Mouse (Mus musculus): ENCODE data around the gene Sprtn.
A peak's percentile ranks its signal among the peaks of the same experiment; 100 is the strongest.

Sprtn gene

GRCm38 (mm10) chr8:124897386-124898250, at the start of gene Sprtn, which contains the start of gene Exoc8:
TSS of gene Sprtn (plus strand) at chr8:124897886.
TSS of gene Exoc8 (minus strand) at chr8:124897705.
- peak; percentile 98 for DNase-seq

DNA sequence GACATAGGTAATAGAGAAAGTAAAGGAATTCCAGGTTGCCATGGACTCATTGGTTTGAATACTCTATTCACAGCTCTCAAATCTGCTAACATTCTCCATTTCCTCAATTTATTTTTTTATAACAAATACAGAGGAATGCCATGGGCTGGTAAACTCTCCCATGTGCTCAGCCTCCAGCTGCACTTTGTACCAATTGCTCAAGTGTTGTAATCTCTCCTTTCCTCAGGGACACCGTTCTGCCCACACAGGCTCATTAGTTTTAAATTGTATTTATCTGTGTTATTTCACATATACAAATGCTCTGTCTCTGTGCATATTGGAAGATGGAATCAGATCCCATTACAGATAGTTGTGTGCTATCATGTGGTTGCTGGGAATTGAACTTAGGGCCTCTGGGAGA, 44.2 kb upstream of the Sprtn start:
- no peak for DNase-seq

DNA sequence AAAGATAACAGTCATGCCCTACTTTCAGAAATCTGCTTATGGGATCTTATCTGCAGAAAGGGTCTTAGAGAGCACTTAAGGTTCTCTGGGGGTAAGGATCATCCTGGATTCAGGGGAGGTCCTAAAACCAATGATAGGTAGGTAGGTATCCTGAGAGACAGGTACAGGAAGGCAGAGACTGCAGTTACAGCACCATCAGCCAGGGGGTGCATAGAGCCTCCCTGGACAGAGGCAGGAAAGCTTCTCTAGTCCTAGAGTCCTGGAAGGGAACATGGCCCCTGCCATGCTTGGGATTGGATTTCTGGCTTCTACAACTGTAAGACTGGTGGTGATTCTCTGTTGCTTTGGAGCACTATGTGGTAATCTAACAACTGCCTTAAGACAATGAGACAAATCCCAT, 38.2 kb upstream of the Sprtn start:
- peak; percentile 46 for DNase-seq

- no peak for DNase-seq
Observed at GRCm38 (mm10) chr8:124860188-124860587, 37.5 kb upstream of the Sprtn start.

DNA sequence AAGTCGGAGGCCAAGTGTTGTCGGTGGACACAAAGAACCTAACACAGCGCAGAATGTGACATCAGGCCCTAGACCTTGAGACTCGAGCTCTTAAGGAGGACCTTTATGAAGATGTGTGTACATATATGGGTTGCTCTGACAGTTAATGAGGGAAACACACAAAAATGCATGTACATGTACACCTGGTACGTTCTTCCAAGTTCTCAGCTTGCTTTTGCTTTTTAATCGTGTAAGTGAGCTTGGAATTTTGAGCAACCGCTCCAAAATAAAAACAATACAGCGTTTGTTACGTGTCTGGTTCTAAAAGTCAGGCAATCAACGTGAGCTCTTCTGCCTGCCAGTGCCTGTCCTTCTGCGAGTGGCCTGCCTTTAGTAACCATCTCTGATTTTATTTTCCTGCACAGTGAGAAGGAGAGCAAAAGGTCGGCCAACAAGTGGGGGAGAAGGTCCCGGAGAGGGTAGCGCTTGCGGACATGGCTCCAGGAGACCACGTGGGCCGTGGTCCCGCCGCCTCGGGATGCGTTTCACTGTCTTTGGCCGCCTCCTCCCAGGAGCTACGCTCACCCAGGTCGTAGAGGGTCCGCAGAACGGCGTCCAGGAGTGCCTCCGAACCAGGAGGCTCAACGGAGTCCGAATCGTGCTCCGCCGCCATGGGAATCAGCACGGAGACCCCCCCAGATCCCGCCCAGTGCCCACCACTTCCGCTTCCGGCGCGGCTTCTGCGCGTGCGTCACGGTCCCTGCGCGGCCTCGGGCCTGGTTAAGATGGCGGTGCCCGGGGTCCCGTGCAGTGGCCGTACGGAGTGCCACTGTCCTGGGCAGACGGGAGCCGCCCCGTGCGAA, 35.1 kb upstream of the Sprtn start, which contains the start of the genes Gnpat and 2810004N23Rik:
TSS of gene Gnpat (plus strand) at position 713 of the 842 bp plus-strand sequence.
TSS of gene 2810004N23Rik (minus strand) at position 800 of the 842 bp plus-strand sequence.
- peak; percentile 95 for DNase-seq

GRCm38 (mm10) chr8:124863163-124863677, 34.5 kb upstream of the Sprtn start:
- no peak for DNase-seq

DNA sequence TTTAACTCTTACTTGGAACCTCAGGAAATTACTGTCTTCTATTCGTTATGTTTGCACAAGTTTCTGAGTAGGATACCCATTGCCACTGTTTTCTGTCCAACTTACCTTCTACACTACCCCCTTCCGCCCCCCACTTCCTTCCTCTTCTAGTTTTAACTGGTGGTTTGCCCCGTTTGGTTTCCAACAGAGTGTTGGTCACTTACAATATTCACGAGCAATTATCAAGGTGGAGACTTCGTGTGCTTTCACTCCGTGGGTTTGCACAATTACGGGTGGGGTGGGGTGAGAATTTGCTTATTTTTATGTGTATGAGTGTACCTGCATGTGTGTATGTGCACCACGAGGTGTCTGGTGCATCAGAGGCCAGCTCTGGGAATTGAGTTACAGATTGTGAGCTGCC, 34.0 kb upstream of the Sprtn start:
- DNase-seq, result peak; percentile 22

- DNase-seq, result no peak
Observed at GRCm38 (mm10) chr8:124866669-124867068, 31.0 kb upstream of the Sprtn start.

- DNase-seq, result no peak
Observed at GRCm38 (mm10) chr8:124867126-124867525, 30.6 kb upstream of the Sprtn start.

DNA sequence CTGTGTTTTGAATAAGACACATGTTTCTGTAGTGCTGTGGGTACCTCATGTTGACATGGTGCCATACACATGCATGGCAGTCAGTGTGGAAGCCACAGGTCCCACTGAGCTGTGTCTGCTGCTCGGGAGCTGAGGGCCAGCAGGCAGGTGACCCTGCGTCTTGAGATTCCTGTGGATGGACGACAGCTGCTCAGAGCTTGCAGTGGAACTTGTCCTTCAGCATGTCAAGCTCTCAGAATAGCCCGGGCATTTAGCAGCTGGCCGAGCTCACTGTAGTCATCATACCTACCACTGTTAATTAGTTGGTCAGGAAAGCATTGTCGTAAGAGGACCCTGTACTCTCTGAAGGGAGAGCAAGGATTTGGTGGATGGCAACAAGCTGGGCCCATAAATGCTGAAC, 28.0 kb upstream of the Sprtn start:
- DNase-seq, result no peak

- DNase-seq, result no peak
Observed at GRCm38 (mm10) chr8:124871474-124871873, 26.2 kb upstream of the Sprtn start.

GRCm38 (mm10) chr8:124872081-124872480, 25.6 kb upstream of the Sprtn start:
- DNase-seq, result no peak

DNA sequence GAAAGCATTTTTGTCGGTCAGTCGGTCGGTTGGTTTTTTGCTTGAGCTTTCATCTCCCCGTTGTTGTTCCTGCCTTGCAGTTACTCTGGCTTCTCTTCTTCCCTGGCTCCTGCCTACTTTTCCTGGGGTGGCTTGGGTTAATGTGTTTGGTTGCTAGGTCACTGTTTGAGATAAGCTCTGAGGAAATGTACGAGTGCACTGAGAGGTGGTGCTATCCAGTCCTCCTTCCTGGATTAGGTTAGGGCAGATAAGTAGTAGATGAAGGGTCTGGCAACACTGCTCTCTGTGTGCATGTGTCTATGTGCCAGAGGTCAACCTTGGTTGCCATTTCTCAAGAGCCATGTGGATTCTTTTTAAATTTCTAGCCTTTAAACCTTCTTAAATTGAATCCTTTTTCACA, 25.0 kb upstream of the Sprtn start:
- no peak for DNase-seq

DNA sequence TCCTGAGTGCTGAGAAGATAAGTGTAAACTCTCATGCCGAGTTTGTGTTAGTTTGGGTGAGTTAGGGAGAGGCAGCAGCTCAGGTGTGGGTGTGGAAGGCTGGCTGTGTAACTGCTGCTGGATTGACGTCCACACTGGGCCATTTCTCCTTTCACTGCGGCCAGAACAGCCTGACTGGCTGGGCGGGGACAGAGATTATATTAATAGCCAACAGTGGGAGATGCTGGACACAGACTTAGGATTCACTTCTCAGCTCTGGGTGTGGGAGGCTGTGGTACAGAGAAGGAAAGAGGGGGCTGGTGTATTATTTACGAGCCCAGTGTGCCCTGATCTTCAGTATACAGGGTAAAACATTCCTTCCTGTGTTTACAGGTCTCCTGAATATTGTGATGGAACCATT, 19.5 kb upstream of the Sprtn start:
- no peak for DNase-seq

DNA sequence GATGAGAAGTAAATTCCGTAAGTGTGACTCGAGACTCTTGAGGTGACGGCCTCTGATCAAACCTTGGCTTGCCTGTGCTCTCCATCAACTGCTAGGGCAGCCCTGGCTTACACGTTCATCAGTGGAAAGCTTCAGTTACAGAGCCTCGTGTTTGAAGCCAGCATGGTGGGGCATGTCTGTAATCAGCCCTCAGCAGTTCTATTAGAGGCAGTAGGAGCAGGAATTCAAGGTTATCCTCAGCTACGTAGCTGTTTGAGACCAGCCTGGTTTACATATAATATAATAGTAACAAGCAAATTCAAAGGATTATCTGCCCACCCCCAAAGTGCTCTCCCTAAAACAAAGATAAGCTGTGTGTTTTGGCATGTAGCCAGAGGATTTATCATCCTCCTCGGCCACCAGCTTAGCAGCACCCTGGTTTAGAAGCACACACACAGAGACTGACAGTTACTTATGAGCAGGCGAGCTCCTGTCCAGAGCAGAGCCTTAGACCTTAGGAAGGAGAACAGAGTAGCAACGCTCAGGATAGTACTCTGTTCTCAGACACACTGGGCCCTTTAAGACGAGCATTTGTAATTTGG, 18.6 kb upstream of the Sprtn start:
- DNase-seq, result no peak

- DNase-seq, result peak; percentile 11
Observed at GRCm38 (mm10) chr8:124888385-124888784, 9.3 kb upstream of the Sprtn start.

GRCm38 (mm10) chr8:124892596-124892995, 5.1 kb upstream of the Sprtn start:
- no peak for DNase-seq

GRCm38 (mm10) chr8:124896010-124896631, 1.6 kb upstream of the Sprtn start:
- DNase-seq, result no peak

- peak; percentile 53 for DNase-seq
Observed at GRCm38 (mm10) chr8:124896632-124897385, 877 bp upstream of the Sprtn start.

GRCm38 (mm10) chr8:124898251-124898905, 692 bp downstream of the Sprtn start:
- no peak for DNase-seq

DNA sequence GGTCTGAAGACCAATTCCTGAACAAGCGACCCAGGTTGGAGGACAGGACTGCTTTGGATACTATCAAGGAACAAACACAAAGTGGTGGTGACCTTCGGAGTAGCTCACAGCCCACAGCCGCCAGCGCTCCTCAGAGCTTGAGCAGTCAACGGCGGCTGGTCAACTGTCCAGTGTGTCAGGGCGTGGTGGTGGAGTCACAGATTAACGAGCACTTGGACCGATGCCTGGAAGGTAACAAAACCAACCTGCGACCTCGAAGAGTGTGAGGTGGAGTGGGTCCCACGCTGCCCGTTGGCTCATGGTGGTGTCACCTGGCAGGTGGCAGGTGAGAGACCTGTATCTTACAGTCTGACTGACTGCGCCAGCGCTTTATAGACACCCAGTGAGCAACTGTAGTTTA, 5.5 kb downstream of the Sprtn start:
- no peak for DNase-seq
